Mouse (Mus musculus) activated CD4-positive, CD25-positive, alpha-beta regulatory T cell, adult 4 months (primary cell): ENCODE measurements around the gene Zfyve19. TPM values are rescaled to one million over a fixed set of nuclear protein-coding genes. Genes with fewer than 3 reads are reported as not detected.

ENCODE experiments used
- ATAC-seq: one replicate; pipeline ENCODE4 v1.8.0; 2017
- polyA plus RNA-seq, 2 experiments: library from polyadenylated mRNA; unstranded; fragments of 100-300 nt; shearing (Covaris generic); gene quantifications; one replicate each; pipeline ENCODE4 v1.2.1; 2017

Zfyve19 gene
- polyA plus RNA-seq, 2 experiments from 2014 or later: 31.4 to 44.0 TPM

DNA sequence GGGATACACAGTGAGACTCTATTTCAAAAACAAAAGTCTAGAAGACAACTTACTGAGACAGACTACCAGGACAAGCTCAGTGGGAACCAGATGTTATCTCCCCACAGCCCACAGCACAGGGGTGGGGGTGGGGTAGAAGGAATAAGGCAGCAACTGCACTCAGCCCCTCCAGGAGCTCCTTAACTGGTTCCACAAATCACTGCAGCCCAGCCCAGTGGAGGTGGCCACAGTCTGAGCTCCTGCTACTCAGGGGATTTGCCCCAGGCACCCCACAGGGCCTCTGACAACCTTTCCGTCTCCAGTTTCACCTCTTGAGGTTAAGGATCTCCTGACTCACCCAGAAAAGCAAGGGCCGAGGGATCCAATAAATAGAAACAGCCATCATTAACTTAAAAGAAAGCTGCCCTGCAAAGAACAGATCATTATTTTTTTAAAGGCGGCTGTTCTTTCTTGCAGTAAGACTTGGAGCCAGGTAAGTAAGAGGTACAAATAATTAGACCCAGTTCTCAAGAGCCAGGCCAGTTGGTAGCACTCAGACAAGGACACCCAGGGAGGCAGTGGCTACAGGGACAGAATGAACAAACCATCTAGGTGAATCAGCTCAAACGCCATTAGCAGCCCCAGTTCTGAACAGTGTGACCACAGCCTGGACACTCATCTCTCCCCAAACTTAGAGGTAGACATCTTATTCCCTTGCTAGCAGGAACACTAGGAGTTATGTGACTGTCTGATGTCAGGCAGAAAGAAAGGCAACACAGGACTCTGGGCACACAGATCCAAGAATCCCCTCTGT is 11.9 kb upstream of the Zfyve19 start:
- ATAC-seq: no peak

- no peak for ATAC-seq
Measured at GRCm38 (mm10) chr2:119197493-119197892, 10.9 kb upstream of the Zfyve19 start.

GRCm38 (mm10) chr2:119198049-119198448 is 10.4 kb upstream of the Zfyve19 start:
- no peak for ATAC-seq

DNA sequence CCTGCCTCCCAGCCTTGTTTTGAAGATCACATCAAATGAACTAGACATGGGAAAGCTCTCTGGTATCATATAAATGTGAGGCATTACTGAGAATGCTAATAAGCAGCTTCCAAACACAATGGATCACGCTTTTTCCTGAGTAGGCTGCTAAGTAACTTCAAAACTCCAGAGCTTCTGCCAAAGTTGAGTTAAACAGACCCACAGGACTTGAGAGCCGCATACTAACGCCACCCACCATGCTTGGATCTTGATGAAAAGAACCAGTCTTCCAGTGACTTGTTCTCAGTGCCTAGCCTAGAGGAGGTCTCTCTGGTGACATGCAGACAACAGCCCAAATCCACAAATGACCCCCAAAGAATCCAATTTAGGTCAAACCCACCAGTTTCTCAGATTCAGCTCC is 9.5 kb upstream of the Zfyve19 start:
- ATAC-seq: no peak

GRCm38 (mm10) chr2:119202914-119203453 is 5.4 kb upstream of the Zfyve19 start:
- ATAC-seq: no peak

DNA sequence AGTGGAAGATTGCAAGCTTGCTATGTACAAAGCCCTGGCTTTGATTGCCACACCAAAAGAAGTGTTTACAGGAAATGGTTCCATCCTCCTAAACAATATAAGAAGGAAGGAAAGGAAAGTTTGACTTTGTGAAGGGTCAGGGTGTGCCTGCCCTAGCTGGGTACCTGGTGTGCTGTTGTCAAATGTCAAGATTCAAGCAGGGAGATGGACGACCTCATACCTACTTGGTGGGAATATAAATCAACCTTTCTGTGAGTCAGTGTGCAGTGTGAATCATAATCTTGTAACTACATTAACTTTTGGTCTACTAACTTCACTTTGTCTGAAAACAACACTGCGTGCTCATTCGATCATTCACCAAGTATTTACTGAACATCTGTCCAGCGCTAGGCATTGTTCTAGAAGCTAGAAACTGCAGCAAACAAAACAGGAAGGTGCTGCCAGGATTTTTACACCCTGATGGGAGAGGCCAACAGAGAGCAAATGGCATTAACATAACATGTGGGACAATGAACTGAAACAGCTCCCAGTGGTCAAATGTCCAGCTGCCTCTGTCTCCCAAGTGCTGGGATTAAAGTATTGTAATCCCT is 4.5 kb upstream of the Zfyve19 start:
- no peak for ATAC-seq

DNA sequence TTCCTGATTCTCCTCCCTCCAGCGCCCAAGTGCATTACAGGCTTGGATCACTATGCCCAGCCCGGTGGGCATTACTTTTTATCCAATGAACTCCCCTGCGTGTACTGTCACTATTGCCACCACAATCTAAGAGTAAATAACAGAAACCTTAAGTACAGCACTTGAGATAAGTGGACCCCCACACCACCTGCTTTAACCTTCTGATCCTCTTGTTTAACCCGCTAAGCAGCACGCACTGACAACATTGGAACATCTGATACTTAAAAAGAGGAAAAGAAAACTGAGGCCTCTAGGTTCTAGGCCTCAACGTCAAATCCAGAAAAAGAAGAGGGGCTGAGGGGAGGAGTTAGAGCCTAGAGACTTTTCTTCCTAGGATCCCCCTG is 465 bp upstream of the Zfyve19 start:
- ATAC-seq: no peak

DNA sequence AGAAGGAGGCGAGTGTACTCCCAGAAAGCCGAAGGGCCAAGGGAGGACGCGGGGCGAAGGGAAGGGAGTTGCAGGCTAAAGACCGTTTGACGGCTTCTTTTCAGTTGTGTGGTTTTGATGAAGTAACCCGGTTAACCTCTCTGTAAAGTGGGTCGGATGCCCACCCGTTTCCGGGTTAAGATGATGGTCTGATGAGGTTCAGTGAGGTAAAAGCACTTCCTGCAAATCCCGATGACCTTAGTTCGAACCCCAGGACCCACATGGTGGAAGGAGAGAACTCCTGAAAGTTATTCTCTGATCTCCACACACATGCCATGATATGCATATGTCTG is 725 bp downstream of the Zfyve19 start:
- ATAC-seq: no peak

DNA sequence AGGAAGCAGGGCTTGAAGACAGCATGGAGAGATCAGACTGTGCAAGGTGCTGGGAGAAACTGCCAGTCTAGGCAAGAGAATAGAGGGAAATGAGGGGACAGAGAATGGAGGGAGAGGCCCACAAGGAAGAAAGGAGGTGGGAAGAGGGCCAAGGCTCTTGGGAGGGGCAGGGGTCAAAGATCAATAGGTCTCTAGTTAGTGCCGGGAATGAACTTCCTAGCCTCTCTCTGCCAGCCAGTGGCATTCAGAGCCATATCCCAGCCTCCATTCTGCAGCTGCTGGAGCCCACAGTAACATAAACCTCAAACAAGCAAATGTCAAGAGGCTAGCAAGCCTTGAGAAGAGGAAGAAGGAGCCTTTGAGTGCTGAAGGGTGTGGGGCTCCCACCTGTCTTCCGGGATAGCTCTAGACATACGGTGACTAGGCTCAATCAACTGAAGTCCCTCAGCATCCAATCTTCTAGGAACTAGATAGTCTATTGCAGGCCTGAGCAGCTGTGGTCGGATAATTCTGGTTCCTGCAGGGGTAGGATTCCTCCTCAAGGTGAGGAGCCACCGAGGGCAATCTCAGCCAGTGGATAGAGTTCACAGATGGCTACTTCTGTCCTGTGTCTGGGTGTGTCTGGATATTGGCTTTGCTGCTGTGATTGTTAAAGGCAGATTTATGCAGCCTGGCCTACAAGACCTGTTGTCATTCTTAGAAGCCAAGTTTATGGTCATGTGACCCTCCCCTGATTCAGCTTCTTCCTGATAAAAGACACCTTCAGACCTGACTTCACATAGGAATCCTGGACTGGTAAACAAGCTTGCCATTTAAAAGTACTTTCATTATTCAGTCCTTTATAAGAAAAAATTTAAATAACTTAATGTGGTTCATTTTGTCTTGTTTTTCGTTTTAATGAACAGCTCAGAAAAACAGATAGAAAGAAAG is 21.6 kb downstream of the Zfyve19 start, which contains the start of gene Ppp1r14d:
TSS of gene Ppp1r14d (minus strand) at position 132 of the 930 bp plus-strand sequence.
- no peak for ATAC-seq

DNA sequence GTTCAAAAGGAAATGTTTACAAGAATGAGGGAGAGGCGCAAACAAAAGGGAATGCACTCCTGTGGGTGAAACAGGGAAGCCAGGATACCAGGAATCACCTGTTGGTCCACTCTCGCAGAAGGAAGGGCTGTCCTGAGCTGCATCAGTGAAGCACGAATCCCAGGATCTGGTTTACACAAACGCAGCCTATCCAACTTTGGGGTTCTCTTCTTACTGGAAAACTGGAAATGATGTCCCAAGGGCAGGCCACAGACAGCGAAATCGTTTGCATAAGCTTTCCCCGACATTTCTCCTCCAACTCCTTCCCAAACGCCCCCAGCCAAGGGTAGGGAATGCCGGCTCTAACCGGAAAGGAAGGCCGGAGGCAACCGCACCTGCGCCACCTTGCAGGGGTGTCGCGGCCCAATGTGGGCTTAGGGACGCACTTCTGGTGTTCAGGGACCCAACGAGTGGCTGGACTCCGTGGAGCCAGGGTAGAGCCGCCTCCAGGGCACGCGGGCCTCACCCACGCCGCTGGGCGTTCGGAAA is 28.3 kb downstream of the Zfyve19 start:
- no peak for ATAC-seq

DNA sequence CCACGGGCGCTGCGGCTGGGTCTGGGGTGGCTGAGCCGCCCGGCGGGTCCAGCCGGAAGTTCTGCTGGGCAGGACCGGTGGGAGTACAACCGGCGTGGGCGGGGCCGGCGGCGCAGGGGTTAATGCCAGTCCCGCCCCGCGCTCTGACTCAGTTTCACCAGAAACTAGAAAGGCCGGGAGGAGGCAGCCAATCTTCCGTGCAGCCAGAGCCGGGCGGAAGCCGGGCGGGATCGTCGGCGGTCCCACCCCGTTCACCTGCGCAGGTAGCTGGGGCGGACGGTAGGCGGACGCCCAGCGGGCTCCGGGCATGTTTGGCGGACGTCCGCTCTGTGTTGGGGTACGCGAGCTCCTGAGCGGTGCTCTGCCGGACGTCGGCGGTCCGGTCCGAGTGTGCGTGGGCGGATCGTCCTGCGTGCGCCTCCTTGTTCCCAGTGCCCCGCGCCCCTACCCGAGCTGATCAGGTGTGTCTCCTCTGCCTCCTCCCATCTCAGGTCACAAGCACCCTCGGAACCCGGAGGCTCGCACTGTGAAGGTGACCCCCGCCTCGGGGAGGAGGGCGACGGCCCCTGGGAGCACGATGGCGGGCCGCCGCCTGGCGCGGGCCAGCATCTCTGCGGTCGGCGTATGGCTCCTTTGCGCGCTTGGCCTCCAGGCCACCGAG is 28.9 kb downstream of the Zfyve19 start, which contains the start of gene Spint1:
TSS of gene Spint1 (plus strand) at position 153 of the 661 bp plus-strand sequence.
- no peak for ATAC-seq

DNA sequence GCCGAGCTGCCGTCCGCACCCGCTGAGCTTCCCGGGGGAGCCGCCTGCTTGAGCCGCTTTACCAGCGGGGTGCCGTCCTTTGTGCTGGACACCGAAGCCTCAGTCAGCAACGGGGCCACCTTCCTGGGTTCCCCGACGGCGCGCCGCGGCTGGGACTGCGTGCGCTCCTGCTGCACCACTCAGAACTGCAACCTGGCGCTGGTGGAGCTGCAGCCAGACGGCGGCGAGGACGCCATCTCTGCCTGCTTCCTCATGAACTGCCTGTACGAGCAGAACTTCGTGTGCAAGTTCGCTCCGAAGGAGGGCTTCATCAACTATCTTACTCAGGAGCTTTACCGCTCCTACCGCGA is 29.4 kb downstream of the Zfyve19 start:
- ATAC-seq: no peak

DNA sequence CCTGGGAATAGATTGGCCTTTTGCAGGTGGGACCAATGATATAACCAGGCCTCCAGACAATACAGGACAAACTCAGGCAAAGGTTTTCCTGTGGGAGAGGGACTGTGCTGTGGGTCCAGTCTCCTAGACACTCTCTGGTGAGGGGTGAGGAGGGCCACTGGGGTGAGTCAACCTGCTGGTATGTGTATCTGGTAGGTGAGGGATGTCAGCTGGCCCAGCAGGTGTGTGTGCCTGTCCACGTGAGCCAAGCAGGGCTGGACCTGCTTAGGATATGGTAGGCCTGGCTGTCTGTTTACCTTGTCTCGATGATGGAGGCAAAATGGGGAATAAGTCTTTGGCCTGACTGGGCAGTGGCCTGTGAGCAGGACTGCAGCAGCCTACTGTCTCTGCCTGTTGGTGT is 30.3 kb downstream of the Zfyve19 start:
- no peak for ATAC-seq

GRCm38 (mm10) chr2:119240075-119240818 is 31.8 kb downstream of the Zfyve19 start:
- ATAC-seq: no peak

DNA sequence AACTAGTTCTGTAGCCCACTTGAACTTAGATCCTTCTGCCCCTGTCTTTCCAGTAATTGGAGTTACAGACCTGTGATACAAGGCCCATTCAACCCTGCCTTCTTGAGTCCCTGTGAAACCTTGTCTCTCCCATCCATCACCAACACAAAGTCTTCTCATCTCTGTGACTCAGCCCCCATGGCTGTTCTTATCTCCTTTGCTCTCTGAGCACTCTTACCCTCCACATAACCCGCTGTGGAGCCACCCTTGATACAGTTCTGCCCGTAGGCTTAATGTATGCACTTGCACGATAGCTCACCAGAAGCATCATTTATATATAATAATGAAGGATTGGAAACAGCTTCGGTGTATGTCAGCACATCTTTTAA is 32.4 kb downstream of the Zfyve19 start:
- no peak for ATAC-seq

- no peak for ATAC-seq
Measured at GRCm38 (mm10) chr2:119242548-119242947, 34.1 kb downstream of the Zfyve19 start.

DNA sequence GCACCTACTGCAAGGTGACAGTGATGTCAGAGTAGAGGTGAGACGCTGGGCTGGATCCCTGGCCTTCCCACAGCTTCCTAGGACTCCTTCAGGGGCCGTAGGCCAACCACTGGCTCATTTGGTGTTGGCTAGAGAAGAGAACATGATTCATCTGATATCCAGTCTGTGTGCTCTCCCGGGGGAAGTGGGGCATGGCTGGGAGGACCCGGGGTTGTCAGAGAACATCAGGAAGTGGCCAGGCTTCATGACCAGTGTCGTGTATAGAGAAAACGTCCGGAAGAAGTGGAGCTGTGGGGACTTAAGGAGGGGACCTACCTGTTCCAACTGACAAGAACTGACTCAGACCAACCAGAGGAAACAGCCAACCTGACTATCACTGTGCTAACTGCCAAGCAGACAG is 36.8 kb downstream of the Zfyve19 start:
- no peak for ATAC-seq

- no peak for ATAC-seq
Measured at GRCm38 (mm10) chr2:119247904-119248303, 39.5 kb downstream of the Zfyve19 start.

- ATAC-seq: no peak
Measured at GRCm38 (mm10) chr2:119249592-119250061, 41.2 kb downstream of the Zfyve19 start.

- ATAC-seq: no peak
Measured at GRCm38 (mm10) chr2:119250377-119250776, 42.0 kb downstream of the Zfyve19 start.

GRCm38 (mm10) chr2:119250826-119251478 is 42.5 kb downstream of the Zfyve19 start:
- ATAC-seq: peak; percentile 95
